Mouse (Mus musculus) midbrain, postnatal 0 days (tissue): ENCODE results near the gene Prr5l. TPM values are rescaled to one million over a fixed set of nuclear protein-coding genes. Genes with fewer than 3 reads are reported as not detected.

Experiments used
- ATAC-seq: fragments of 200-750 bp; cut with Nextera tagmentation; 2 replicates; pipeline ENCODE4 v1.8.0; 2017; ENCODE audit warnings: moderate number of reproducible peaks, mild to moderate bottlenecking, moderate TSS enrichment, moderate library complexity; ENCODE audit not compliant: low FRiP score
- DNase-seq: peaks from one replicate; pipeline ENCODE4 v3.0.0-alpha.2; 2015; ENCODE audit warnings: low spot score
- H3K27ac ChIP-seq: fragments of 300-500 bp; sonication (generic); 2 replicates; pipeline ENCODE4 v1.5.1; 2014; ENCODE audit warnings: low read depth, mild to moderate bottlenecking, low read length, mixed read lengths
- H3K27me3 ChIP-seq: fragments of 300-500 bp; sonication (generic); 2 replicates; pipeline ENCODE4 v1.6.1; 2014; ENCODE audit warnings: low read length, control low read depth, mixed read lengths; ENCODE audit not compliant: insufficient read depth
- H3K36me3 ChIP-seq: fragments of 300-500 bp; sonication (generic); 2 replicates; pipeline ENCODE4 v1.6.1; 2014; ENCODE audit warnings: low read length, control low read depth, mixed read lengths; ENCODE audit not compliant: insufficient read depth
- H3K4me1 ChIP-seq: fragments of 300-500 bp; sonication (generic); 2 replicates; pipeline ENCODE4 v1.6.1; 2014; ENCODE audit warnings: mild to moderate bottlenecking, control low read depth, antibody characterized with exemption, low read length, mixed read lengths; ENCODE audit not compliant: insufficient read depth
- H3K4me2 ChIP-seq: fragments of 300-500 bp; sonication (generic); 2 replicates; pipeline ENCODE4 v1.6.1; 2014; ENCODE audit warnings: low read depth, mild to moderate bottlenecking, low read length, mixed read lengths; ENCODE audit not compliant: poor library complexity, severe bottlenecking
- H3K4me3 ChIP-seq: fragments of 300-500 bp; sonication (generic); 2 replicates; pipeline ENCODE4 v1.5.1; 2014; ENCODE audit warnings: low read depth, mild to moderate bottlenecking, low read length, moderate library complexity
- H3K9ac ChIP-seq: fragments of 300-500 bp; sonication (generic); replicated peaks from 2 replicates; pipeline ENCODE4 v1.6.1; 2014; ENCODE audit warnings: mild to moderate bottlenecking, low read length, moderate library complexity, mixed read lengths; ENCODE audit not compliant: poor library complexity, severe bottlenecking
- H3K9me3 ChIP-seq: fragments of 300-500 bp; sonication (generic); 2 replicates; pipeline ENCODE4 v1.6.1; 2016; ENCODE audit warnings: low read length, control low read depth
- CTCF ChIP-seq: IDR thresholded peaks from 2 replicates; pipeline ENCODE4 v1.5.1; 2016; ENCODE audit warnings: antibody characterized with exemption, mild to moderate bottlenecking
- WGBS: fragments of 180-500 bp; shearing (Covaris S2); extraction: QIAGEN DNeasy Blood & Tissue Kit; methylation state at CpG from one replicate; pipeline ENCODE4 v1.1.7; 2014; 5-methylcytosine and 5-hydroxymethylcytosine counted together
- polyA plus RNA-seq: library from polyadenylated mRNA; unstranded; fragments of >200 nt; fragmentation: Nextera tagmentation; extraction: Ambion mirVana; gene quantifications from 2 replicates; pipeline ENCODE4 v1.2.1, GENCODE M21; 2015
- total RNA-seq: library from RNA; depleted of rRNA; stranded (reverse); fragments of >200 nt; gene quantifications from 2 replicates; pipeline ENCODE4 v1.2.3, GENCODE M21; 2014

Gene Prr5l
- total and polyA plus RNA-seq, 2 experiments from 2014 or later, result 2.7 to 4.0 TPM

GRCm38 (mm10) chr2:101727787-101728186 is 155.0 kb downstream of the Prr5l start:
- H3K9me3 ChIP-seq, result no peaks in the 10 kb centered on the region
- H3K4me1 ChIP-seq, result 0 out of 2 replicates have a peak, but pooled peaks cover 3% of the 10 kb centered on the region
- no peak for ATAC-seq
- no peak overlapping the region for H3K4me2 ChIP-seq
- no peak overlapping the region for H3K4me3 ChIP-seq
- H3K9ac ChIP-seq, result no peak overlapping the region
- no peaks in the 10 kb centered on the region for H3K27me3 ChIP-seq
- TF ChIP-seq CTCF, result no peak
- no peak overlapping the region for H3K27ac ChIP-seq
- DNase-seq, result peak; percentile 50
- no peaks in the 10 kb centered on the region for H3K36me3 ChIP-seq

DNA sequence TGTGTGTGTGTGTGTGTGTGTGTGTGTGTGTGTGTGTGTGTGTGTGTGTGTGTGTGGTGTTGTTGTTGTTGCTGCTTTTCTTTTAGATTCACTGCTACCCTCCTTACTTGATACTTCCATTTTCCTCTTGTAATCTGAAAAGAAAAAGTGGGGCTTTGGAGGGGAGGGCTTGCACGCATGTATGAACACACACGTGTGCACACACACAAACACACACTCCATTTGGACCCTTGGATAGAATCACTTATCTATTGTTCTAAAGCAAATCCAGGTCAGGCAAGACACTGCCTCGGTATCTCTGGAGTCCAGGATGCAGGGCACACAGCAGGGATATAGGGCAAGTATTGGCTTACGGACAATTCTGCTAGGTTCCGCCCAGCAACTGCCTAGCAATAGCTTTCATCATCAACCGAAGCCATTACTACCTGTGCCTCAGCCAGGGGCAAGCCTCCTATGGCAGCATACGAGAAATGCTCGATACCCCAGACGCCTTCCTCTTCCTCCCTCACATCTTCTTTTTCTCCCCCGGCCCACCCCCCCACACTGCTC is 159.4 kb downstream of the Prr5l start:
- DNase-seq (no peak), ATAC-seq (no peak)
- WGBS, result 34% methylated on average over 10 of the region's 10 CpGs
- Histone ChIP-seq H3K36me3 (no peaks in the 10 kb centered on the region), H3K4me2 (no peak overlapping the region), H3K27ac (no peak overlapping the region), H3K4me3 (no peak overlapping the region), H3K4me1 (0 out of 2 replicates have a peak, but pooled peaks cover 3% of the 10 kb centered on the region), H3K9ac (no peak overlapping the region), H3K27me3 (no peaks in the 10 kb centered on the region), H3K9me3 (no peaks in the 10 kb centered on the region)
- no peak for TF ChIP-seq CTCF

DNA sequence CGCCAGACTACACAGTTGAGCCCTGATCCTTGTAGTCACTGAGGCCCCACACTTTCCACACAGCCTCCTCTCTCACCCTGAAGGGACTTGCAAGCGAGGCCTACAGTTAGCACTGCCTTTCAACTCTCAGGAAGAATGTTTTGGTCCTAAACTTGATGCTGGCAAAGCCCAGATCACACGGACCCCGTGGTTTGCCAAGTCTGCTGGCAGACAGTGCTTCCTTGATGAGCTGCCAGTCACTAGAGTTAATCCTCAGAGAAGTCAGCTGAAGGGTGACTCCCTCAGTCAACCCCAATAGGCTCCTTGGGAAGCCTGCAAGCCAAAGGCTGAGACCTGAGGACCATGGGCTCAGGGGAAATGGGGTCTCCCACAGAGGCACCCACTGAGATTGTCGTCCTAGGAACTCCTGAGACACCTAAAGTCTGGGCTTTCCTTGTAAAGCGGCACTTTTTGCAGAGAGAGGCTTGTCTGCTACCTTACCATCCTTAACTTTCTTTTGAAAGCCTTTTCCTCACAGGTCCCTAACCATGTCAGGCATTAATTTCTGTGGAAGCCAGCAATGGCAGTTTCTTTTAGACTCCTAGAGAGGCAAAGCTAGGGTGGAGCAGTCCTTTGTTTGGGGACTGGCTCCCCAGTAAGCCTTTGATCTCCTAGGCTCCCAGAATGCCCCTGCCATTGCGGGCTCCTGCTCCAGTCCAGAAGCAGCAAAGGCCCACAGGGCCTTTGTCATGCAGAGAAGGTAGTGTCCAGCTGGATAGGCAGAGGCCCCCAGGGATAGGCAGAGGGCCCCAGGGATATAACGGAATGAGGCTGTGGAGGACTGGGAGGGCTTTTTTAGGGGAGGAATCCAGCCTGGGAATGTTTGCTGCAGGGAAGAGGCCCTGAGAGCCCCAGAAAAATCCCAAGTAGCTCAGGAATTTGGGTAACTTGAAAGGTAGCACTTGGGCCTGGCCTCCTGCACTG is 160.2 kb downstream of the Prr5l start:
- Histone ChIP-seq H3K9ac (no peak overlapping the region), H3K4me3 (no peak overlapping the region), H3K27ac (peak overlapping the region; percentile 21; the same call in 1 of the 2 replicates), H3K36me3 (no peaks in the 10 kb centered on the region), H3K4me1 (0 out of 2 replicates have a peak, but pooled peaks cover 3% of the 10 kb centered on the region), H3K27me3 (no peaks in the 10 kb centered on the region), H3K9me3 (no peaks in the 10 kb centered on the region), H3K4me2 (no peak overlapping the region)
- 22% methylated on average over 8 of the region's 8 CpGs for WGBS
- ATAC-seq (peak; percentile 57), DNase-seq (peak; percentile 53)
- no peak for TF ChIP-seq CTCF

DNA sequence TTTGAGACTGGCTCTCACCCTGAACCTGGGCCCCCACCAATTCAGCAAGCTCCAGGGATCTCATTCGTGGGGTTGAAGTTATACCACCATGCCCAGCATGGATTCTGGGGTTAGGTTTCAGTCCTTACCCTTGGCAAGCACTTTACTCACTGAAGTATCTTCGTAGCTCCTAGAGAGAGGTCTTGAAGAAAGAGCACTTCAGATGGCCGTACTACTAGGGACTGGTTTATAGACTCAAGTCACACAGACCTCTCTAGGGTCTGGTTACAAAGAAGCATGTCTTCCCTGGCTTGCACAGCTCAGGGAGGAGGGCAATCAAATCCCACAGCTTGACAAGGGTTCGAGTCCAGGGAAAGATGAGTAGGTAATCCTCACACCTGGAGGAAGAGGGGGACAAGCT is 161.0 kb downstream of the Prr5l start:
- 78% methylated on average over 4 of the region's 4 CpGs for WGBS
- no peak for TF ChIP-seq CTCF
- Histone ChIP-seq H3K4me2 (no peak overlapping the region), H3K4me3 (no peak overlapping the region), H3K9me3 (no peaks in the 10 kb centered on the region), H3K27me3 (no peaks in the 10 kb centered on the region), H3K27ac (no peak overlapping the region), H3K36me3 (no peaks in the 10 kb centered on the region), H3K9ac (no peak overlapping the region), H3K4me1 (0 out of 2 replicates have a peak, but pooled peaks cover 3% of the 10 kb centered on the region)
- no peak for DNase-seq
- no peak for ATAC-seq

DNA sequence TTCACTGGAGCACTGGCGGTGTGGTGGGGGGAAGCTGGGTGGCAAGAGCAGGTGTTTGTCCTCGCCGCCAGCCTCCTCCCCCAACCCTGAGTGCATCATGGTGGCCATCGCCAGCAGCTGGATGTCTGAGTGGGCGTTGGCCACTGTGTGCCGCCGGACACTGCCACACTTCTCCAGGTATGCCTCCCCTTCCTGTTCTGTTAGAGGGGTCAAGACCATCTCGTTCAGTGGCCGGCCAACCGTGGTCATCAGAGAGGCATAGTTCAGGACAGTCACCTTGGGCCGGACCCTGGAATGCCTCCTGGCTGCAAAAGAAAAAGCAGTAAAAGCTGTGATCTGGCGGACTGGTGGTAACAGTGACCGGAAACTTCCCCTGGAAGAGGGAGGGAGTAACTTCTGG is 165.7 kb downstream of the Prr5l start:
- ATAC-seq, result no peak

More for the DNA sequence above, 165.7 kb downstream of the Prr5l start:
- H3K9me3 ChIP-seq, result no peaks in the 10 kb centered on the region
- no peak overlapping the region for H3K4me2 ChIP-seq
- no peak overlapping the region for H3K9ac ChIP-seq
- no peaks in the 10 kb centered on the region for H3K4me1 ChIP-seq
- H3K27ac ChIP-seq, result no peak overlapping the region
- H3K4me3 ChIP-seq, result no peak overlapping the region
- no peak for TF ChIP-seq CTCF
- H3K27me3 ChIP-seq, result no peaks in the 10 kb centered on the region
- no peak for DNase-seq
- no peaks in the 10 kb centered on the region for H3K36me3 ChIP-seq
- 98% methylated on average over 13 of the region's 13 CpGs for WGBS
